Mouse (Mus musculus): ENCODE data around the gene Gm5798. TPM values are rescaled to one million over a fixed set of nuclear protein-coding genes. Genes with fewer than 3 reads are reported as not detected.
"Not testable (repeated sequence)": the region's sequence is repeated elsewhere in the genome, so short reads cannot be mapped to it uniquely, and the experiment has no call there.

Gm5798 gene
- polyA plus RNA-seq (2016; fragmentation: Nextera tagmentation; extraction: Ambion mirVana), result not detected in 2 replicates

DNA sequence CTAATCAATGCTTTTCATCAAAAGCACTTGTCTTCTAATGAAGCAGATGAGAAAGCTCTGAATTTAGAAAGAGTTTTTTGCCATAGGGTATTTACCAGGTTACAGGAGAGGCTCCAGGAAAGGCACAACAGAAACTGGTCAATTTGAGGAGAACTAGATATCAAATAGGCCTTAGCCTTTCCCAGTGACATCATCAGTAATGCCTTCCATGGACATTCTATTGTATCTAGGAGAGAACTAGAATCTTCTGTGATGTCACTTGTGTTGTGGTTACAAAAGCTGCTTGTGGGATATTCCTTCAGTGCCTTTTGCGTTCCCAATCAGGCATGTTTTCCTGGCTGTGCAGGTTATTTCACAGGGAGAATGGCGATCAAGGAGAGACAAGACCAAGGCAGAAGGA, at the start of gene Gm5798:
Gm5798 (plus strand) TSS at position 301 of the 400 bp plus-strand sequence.
- not testable (repeated sequence) for DNase-seq (ENCODE audit: low spot score); H3K9me3 ChIP-seq (replicated peaks); H3K4me1 ChIP-seq; H3K27ac ChIP-seq (replicated peaks); H3K4me3 ChIP-seq; H3K36me3 ChIP-seq; H3K27me3 ChIP-seq (ENCODE audit: low read depth, poor library complexity, severe bottlenecking)
- WGBS, result 66% methylated on average over 2 of the region's 2 CpGs

DNA sequence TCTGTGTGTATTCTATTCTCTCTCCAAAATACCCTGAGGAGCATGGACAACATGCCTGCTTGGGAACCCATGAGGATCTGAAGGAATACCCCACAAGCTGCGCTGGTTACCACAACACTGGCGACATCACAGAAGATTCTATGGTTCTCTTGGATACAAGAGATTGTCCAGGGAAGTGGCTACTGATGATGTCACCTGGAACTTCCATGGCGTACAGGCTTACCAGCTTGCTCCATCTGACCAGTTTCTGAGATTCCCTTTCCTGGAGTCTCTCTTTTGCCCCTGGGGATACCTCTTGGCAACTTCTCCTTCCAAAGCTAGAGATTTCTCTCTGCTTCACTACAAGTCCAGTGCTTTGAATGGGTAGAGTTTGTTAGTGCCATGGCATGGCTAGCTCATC, 37.9 kb downstream of the Gm5798 start, which contains the start of gene Gm7945:
Gm7945 (minus strand) TSS at position 101 of the 400 bp plus-strand sequence.
- not testable (repeated sequence) for H3K4me1 ChIP-seq; H3K4me3 ChIP-seq; H3K27me3 ChIP-seq (ENCODE audit: low read depth, poor library complexity, severe bottlenecking); DNase-seq (ENCODE audit: low spot score); H3K27ac ChIP-seq (replicated peaks); H3K36me3 ChIP-seq; H3K9me3 ChIP-seq (replicated peaks)
- WGBS, result no CpG with 5 or more reads among the region's 3 CpGs

Other genes with a start within 250 kb of the Gm5798 start
- not detected in 2 replicates for gene Mat1a, start 243.6 kb upstream of the Gm5798 start, polyA plus RNA-seq (2016; fragmentation: Nextera tagmentation; extraction: Ambion mirVana)
- gene Sftpa1, start 216.8 kb upstream of the Gm5798 start, polyA plus RNA-seq (2016; fragmentation: Nextera tagmentation; extraction: Ambion mirVana), result not detected in 2 replicates
- not detected in 2 replicates for gene Mbl1, start 197.2 kb upstream of the Gm5798 start, polyA plus RNA-seq (2016; fragmentation: Nextera tagmentation; extraction: Ambion mirVana)
- not detected in 2 replicates for gene Sftpd, start 163.5 kb upstream of the Gm5798 start, polyA plus RNA-seq (2016; fragmentation: Nextera tagmentation; extraction: Ambion mirVana)
- gene Gm2832, start 69.8 kb upstream of the Gm5798 start, polyA plus RNA-seq (2016; fragmentation: Nextera tagmentation; extraction: Ambion mirVana), result 0.15 TPM in 1 of 2 replicates, not detected in the other
- gene Gm7945, start 37.8 kb downstream of the Gm5798 start, polyA plus RNA-seq (2016; fragmentation: Nextera tagmentation; extraction: Ambion mirVana), result not detected in 2 replicates
- not detected in 2 replicates for gene Gm6482, start 59.7 kb downstream of the Gm5798 start, polyA plus RNA-seq (2016; fragmentation: Nextera tagmentation; extraction: Ambion mirVana)
- gene Gm7954, start 104.9 kb downstream of the Gm5798 start, polyA plus RNA-seq (2016; fragmentation: Nextera tagmentation; extraction: Ambion mirVana), result not detected in 2 replicates
- gene Gm3486, start 140.9 kb downstream of the Gm5798 start, polyA plus RNA-seq (2016; fragmentation: Nextera tagmentation; extraction: Ambion mirVana), result not detected in 2 replicates
- not detected in 2 replicates for gene Gm7970, start 207.0 kb downstream of the Gm5798 start, polyA plus RNA-seq (2016; fragmentation: Nextera tagmentation; extraction: Ambion mirVana)
- not detected in 2 replicates for gene 1700049E17Rik2, start 224.6 kb downstream of the Gm5798 start, polyA plus RNA-seq (2016; fragmentation: Nextera tagmentation; extraction: Ambion mirVana)